Mouse (Mus musculus) CD4-positive, CD25-positive, alpha-beta regulatory T cell, adult 2 months (primary cell): Measurements from ENCODE around the gene Olfr768.
"Not testable (repeated sequence)": the region's sequence is repeated elsewhere in the genome, so short reads cannot be mapped to it uniquely, and the experiment has no call there.

Source experiments
- DNase-seq: peaks from one replicate; pipeline ENCODE4 v3.0.0-alpha.2; 2012; ENCODE audit warnings: low read depth, low spot score

Olfr768 gene

GRCm38 (mm10) chr10:129099275-129099674, at the start of gene Olfr768:
Gene Olfr768 (minus strand): TSS chr10:129099375.
- no peak for DNase-seq

DNA sequence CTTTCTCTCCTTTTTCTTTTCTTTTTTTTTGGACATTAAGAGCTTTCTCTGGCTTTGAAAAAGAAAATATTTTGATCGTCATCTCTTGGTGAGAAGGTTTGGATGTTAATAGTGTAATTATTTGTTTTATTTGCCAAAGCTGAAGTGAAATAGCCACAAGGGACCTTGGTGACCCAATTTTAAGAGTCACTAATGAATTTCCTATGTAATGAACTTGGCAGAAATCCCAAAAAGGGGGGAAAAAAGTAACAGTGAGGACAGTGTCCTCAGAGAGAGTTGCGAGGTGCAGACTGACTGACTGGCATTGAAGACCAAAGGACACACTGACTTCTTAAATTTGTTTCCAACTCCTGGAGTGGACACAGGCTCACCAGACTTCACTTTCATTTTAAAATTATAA, 39.7 kb upstream of the Olfr768 start, which contains the start of gene Olfr770:
Gene Olfr770, minus strand, starts transcription at position 101 of the 400 bp plus-strand sequence.
- DNase-seq, result no peak

DNA sequence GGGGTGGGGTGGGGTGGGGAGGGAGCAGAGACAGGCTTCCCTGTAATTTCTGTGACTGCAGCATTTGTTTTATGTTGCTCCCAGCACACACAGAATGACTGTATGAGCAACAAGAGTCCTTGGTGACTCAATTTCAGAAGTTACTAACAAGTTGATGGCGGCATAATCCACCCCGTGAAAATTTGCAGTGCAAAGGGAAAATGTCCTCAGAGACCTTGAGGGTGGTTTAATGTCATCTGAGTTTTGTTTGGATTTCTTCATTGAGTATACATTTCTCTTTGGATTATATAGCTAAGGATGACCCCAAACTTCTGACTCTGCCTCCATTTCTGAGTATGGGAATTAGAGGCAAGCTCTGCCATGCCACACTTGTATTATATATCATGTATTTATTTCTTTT, 18.6 kb upstream of the Olfr768 start, which contains the start of gene Olfr769:
Gene Olfr769, minus strand, starts transcription at position 101 of the 400 bp plus-strand sequence.
- no peak for DNase-seq

GRCm38 (mm10) chr10:129115146-129115545, 16.0 kb upstream of the Olfr768 start:
- no peak for DNase-seq

DNA sequence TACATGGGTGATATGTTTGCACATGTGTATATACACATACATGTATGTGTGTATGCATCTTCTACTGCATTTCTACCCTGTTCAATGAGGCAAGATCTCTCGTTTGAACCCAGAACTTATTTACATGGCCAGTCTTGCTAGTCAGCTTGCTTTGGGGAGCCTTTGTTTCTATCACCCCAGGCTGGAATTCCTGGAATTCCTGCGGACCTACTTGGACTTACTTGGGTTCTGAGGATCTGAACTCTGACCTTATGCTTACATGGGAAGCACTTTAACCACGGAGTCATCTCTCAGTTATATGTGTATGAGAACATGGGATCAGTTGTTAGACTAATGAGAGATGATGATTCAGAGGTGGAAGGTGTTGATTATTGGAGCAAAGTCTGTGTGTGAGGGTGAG, 2.1 kb upstream of the Olfr768 start:
- DNase-seq, result no peak

- DNase-seq, result not testable (repeated sequence)
These were observed 16.4 kb downstream of the Olfr768 start, which contains the start of gene Olfr767 for GRCm38 (mm10) chr10:129082810-129083209. Gene Olfr767 (minus strand): TSS chr10:129082910.

DNA sequence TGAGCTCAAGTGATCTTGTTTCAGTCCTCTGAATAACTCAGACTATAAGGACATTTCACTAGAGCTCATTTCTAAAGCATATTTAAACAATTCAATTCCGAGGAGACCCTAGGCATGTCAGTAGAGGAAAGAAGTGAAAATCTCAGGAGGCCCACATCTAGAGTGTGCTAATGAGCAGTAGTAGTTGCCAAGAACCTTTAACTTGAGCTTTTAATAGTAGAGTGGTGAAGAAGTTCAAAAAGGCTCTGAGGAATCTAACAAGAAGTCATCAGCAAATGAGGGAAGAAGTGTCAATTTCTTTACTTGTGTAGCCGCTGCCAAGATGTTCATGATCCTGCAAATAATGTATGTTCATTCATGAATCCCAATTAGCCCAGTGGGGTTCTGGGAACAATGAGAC, 30.3 kb downstream of the Olfr768 start, which contains the start of gene Olfr766-ps1:
Gene Olfr766-ps1, minus strand, starts transcription at position 101 of the 400 bp plus-strand sequence.
- DNase-seq, result no peak

GRCm38 (mm10) chr10:129049898-129050297, 49.3 kb downstream of the Olfr768 start, which contains the start of gene Olfr765:
Gene Olfr765 (minus strand): TSS chr10:129049998.
- DNase-seq, result not testable (repeated sequence)
